Mouse (Mus musculus): ENCODE data around the gene Tmem218. TPM values are rescaled to one million over a fixed set of nuclear protein-coding genes. Genes with fewer than 3 reads are reported as not detected.

Gene Tmem218
- 9.3 TPM for polyA plus RNA-seq (2014; fragmentation: Illumina TruSeq; extraction: RNeasy Lipid Tissue Mini Kit (QIAGEN cat#74804); ENCODE audit: low read depth, low replicate concordance)

GRCm38 (mm10) chr9:37207929-37208411 lies at the start of gene Tmem218:
Gene Tmem218, plus strand, starts transcription at chr9:37208223.

GRCm38 (mm10) chr9:37255149-37255888 lies 47.3 kb downstream of the Tmem218 start, which contains the start of gene Slc37a2:
Gene Slc37a2, minus strand, starts transcription at chr9:37255738.

Other genes with a start within 250 kb of the Tmem218 start
- 8.3 TPM for gene Pknox2, start 60.8 kb upstream of the Tmem218 start, polyA plus RNA-seq (2014; fragmentation: Illumina TruSeq; extraction: RNeasy Lipid Tissue Mini Kit (QIAGEN cat#74804); ENCODE audit: low read depth, low replicate concordance)
- 3.7 TPM for gene Slc37a2, start 47.5 kb downstream of the Tmem218 start, polyA plus RNA-seq (2014; fragmentation: Illumina TruSeq; extraction: RNeasy Lipid Tissue Mini Kit (QIAGEN cat#74804); ENCODE audit: low read depth, low replicate concordance)
- 1.6 TPM for gene Ccdc15, start 140.2 kb downstream of the Tmem218 start, polyA plus RNA-seq (2014; fragmentation: Illumina TruSeq; extraction: RNeasy Lipid Tissue Mini Kit (QIAGEN cat#74804); ENCODE audit: low read depth, low replicate concordance)
- not detected for gene Hepacam, start 159.1 kb downstream of the Tmem218 start, polyA plus RNA-seq (2014; fragmentation: Illumina TruSeq; extraction: RNeasy Lipid Tissue Mini Kit (QIAGEN cat#74804); ENCODE audit: low read depth, low replicate concordance)
- 22.6 TPM for gene Robo4, start 193.7 kb downstream of the Tmem218 start, polyA plus RNA-seq (2014; fragmentation: Illumina TruSeq; extraction: RNeasy Lipid Tissue Mini Kit (QIAGEN cat#74804); ENCODE audit: low read depth, low replicate concordance)
- gene Robo3, start 225.0 kb downstream of the Tmem218 start, polyA plus RNA-seq (2014; fragmentation: Illumina TruSeq; extraction: RNeasy Lipid Tissue Mini Kit (QIAGEN cat#74804); ENCODE audit: low read depth, low replicate concordance) = not detected